ENCODE assay signal across 8 mouse cellular contexts in the genomic region with DNA sequence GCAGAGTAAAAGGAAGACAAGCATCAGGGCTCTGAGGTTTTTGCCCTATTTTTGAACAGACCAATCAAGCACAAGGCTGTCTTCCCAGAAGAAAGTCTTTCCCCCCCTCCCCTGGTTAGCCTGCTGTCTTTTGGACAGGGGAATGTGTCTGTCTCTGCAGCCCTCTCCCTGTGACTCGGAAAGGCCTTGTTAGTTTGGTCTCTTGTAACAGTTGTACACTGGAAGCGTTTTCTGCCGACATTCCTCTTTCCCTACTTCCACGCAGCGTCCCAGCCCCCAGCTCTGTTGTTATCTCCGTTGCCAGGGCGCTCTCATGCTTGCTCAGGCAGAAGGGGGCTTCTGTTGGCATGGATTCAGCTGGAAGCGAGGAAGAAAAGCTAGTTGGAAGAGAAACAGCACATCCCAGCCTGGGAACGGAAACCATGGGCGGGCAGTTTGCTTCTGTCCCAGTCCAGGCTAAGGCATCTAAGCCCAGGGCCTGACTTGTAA. TPM values are rescaled to one million over a fixed set of nuclear protein-coding genes. Genes with fewer than 3 reads are reported as not detected.
DNase-seq lines count a peak whose midpoint lies in the region; ATAC-seq and TF ChIP-seq lines count a peak whose summit lies in the region.

No protein-coding gene starts in this region.

- H3K4me2 ChIP-seq in intestine, embryonic 14.5 days (ENCODE audit: low read length) = peak overlapping the region; percentile 30
- H3K4me2 ChIP-seq in limb, embryonic 13.5 days (replicated peaks) = peak overlapping the region; percentile 38
- peak overlapping the region; percentile 52 for H3K4me2 ChIP-seq in midbrain, embryonic 14.5 days (ENCODE audit: low read length)

- H3K9me3 ChIP-seq in intestine, embryonic 14.5 days (ENCODE audit: control insufficient read depth, low read length) = no peaks in the 10 kb centered on the region
- H3K9me3 ChIP-seq in limb, embryonic 13.5 days = no peaks in the 10 kb centered on the region
- no peaks in the 10 kb centered on the region for H3K9me3 ChIP-seq in midbrain, embryonic 14.5 days (ENCODE audit: control insufficient read depth, low read length)

- WGBS in intestine, embryonic 14.5 days = 8% methylated on average over 10 of the region's 10 CpGs
- WGBS in limb, embryonic 13.5 days = 49% methylated on average over 10 of the region's 10 CpGs
- WGBS in midbrain, embryonic 14.5 days = 9% methylated on average over 10 of the region's 10 CpGs

- H3K9ac ChIP-seq in intestine, embryonic 14.5 days (ENCODE audit: low read length) = peak overlapping the region; percentile 34
- H3K9ac ChIP-seq in limb, embryonic 13.5 days = no peak overlapping the region
- H3K9ac ChIP-seq in midbrain, embryonic 14.5 days (replicated peaks; ENCODE audit: low read length) = peak overlapping the region; percentile 13; the same call in 1 of the 2 replicates

- H3K4me3 ChIP-seq in intestine, embryonic 14.5 days (ENCODE audit: low read depth, low read length) = 0 out of 2 replicates have a peak overlapping the region, but pooled peaks have one; percentile 8
- H3K4me3 ChIP-seq in limb, embryonic 13.5 days = no peak overlapping the region
- H3K4me3 ChIP-seq in midbrain, embryonic 14.5 days (replicated peaks; ENCODE audit: low read depth, low read length) = no peak overlapping the region
- H3K4me3 ChIP-seq in testis, adult 2 months (ENCODE audit: control insufficient read depth, low read depth, low read length) = peak overlapping the region; percentile 56

- TF ChIP-seq CTCF in testis, adult 2 months (IDR thresholded peaks at IDR 0.05; ENCODE audit: control insufficient read depth, insufficient read depth, insufficient replicate concordance, low read depth, low read length) = no peak

- 0 out of 2 replicates have a peak, but pooled peaks have one; percentile 27 for TF ChIP-seq POLR2A in testis, adult 2 months (IDR thresholded peaks at IDR 0.05; ENCODE audit: control insufficient read depth, low read depth, low read length)

- H3K36me3 ChIP-seq in intestine, embryonic 14.5 days (ENCODE audit: control insufficient read depth, insufficient read depth, low read length) = peaks cover 7% of the 10 kb centered on the region; the same call in 1 of the 2 replicates
- peaks cover 7% of the 10 kb centered on the region for H3K36me3 ChIP-seq in limb, embryonic 13.5 days
- no peaks in the 10 kb centered on the region for H3K36me3 ChIP-seq in midbrain, embryonic 14.5 days (ENCODE audit: control insufficient read depth, insufficient read depth, low read length)
- H3K36me3 ChIP-seq in testis, adult 2 months (ENCODE audit: control insufficient read depth, insufficient read depth, low read length) = no peaks in the 10 kb centered on the region

- no peaks in the 10 kb centered on the region for H3K27me3 ChIP-seq in intestine, embryonic 14.5 days (replicated peaks; ENCODE audit: control insufficient read depth, insufficient read depth, low read length)
- no peaks in the 10 kb centered on the region for H3K27me3 ChIP-seq in limb, embryonic 13.5 days
- H3K27me3 ChIP-seq in midbrain, embryonic 14.5 days (ENCODE audit: control insufficient read depth, insufficient read depth, low read length) = no peaks in the 10 kb centered on the region
- H3K27me3 ChIP-seq in testis, adult 2 months (ENCODE audit: control insufficient read depth, insufficient read depth, low read length) = no peaks in the 10 kb centered on the region

- DNase-seq in ZHBTc4 (ENCODE audit: low read depth, low spot score) = peak; percentile 53
- peak; percentile 35 to 49 for DNase-seq in cerebellum, postnatal 36 days
- DNase-seq in gastrocnemius, postnatal 10 days = peak; percentile 48
- peak; percentile 83 for DNase-seq in intestine, embryonic 14.5 days (ENCODE audit: low spot score)
- DNase-seq in midbrain, embryonic 14.5 days = peak; percentile 86

- peak overlapping the region; percentile 95 for H3K27ac ChIP-seq in intestine, embryonic 14.5 days (ENCODE audit: low read depth)
- peak overlapping the region; percentile 75 for H3K27ac ChIP-seq in limb, embryonic 13.5 days
- peak overlapping the region; percentile 82 for H3K27ac ChIP-seq in midbrain, embryonic 14.5 days (replicated peaks; ENCODE audit: low read depth, low read length)
- peak overlapping the region; percentile 54 for H3K27ac ChIP-seq in testis, adult 2 months (ENCODE audit: control insufficient read depth, insufficient read depth, low read depth, low read length)

- peak; percentile 51 for ATAC-seq in intestine, embryonic 14.5 days (replicated peaks; ENCODE audit: low FRiP score, low TSS enrichment, low read depth)
- ATAC-seq in limb, embryonic 13.5 days (ENCODE audit: low FRiP score, low read depth) = peak; percentile 38; the same call in 1 of the 2 replicates
- peak; percentile 55; the same call in 1 of the 2 replicates for ATAC-seq in midbrain, embryonic 14.5 days (ENCODE audit: low FRiP score, low TSS enrichment)
- no peak for ATAC-seq in megakaryocyte progenitor cell, adult 5-6 weeks (replicated peaks; ENCODE audit: poor library complexity)

- H3K4me1 ChIP-seq in intestine, embryonic 14.5 days (replicated peaks; ENCODE audit: control insufficient read depth, insufficient read depth, low read length) = peaks cover 20% of the 10 kb centered on the region; the same call in 1 of the 2 replicates
- H3K4me1 ChIP-seq in limb, embryonic 13.5 days = peaks cover 37% of the 10 kb centered on the region
- H3K4me1 ChIP-seq in midbrain, embryonic 14.5 days (ENCODE audit: control insufficient read depth, insufficient read depth, low read length) = peaks cover 26% of the 10 kb centered on the region
- peaks cover 15% of the 10 kb centered on the region for H3K4me1 ChIP-seq in testis, adult 2 months (ENCODE audit: control insufficient read depth, insufficient read depth, low read length)

RNA-seq across cellular contexts. Expression of a gene that starts 26.2 kb away (rescaled TPM):
- total RNA-seq in gastrocnemius, postnatal 10 days (2021) = 100 to 1,000 TPM; 104 to 110 TPM
- polyA plus RNA-seq in intestine, embryonic 14.5 days (2014; fragmentation: Nextera tagmentation; extraction: Ambion mirVana) = 15.5 and 15.8 TPM in 2 replicates
- polyA plus RNA-seq in limb, embryonic 13.5 days (2015; fragmentation: Nextera tagmentation; extraction: Ambion mirVana) = 26.4 and 28.0 TPM in 2 replicates
- polyA plus RNA-seq in midbrain, embryonic 14.5 days (2014; fragmentation: Nextera tagmentation; extraction: Ambion mirVana) = 20.4 and 32.4 TPM in 2 replicates
- polyA plus RNA-seq in testis, adult 2 months (2012; rRNA removed) = 133 and 135 TPM in 2 replicates
- total RNA-seq in megakaryocyte progenitor cell, adult 5-6 weeks (2015) = 81.2 and 89.4 TPM in 2 replicates
- total RNA-seq in megakaryocyte progenitor cell, adult 5-6 weeks (2017) = 103 and 120 TPM in 2 replicates

Comparison
In these comparisons a context has a peak if more than half of its experiments do, and no peak if none do; other contexts are left out.
1. H3K4me3 ChIP-seq: peak in intestine, embryonic 14.5 days (single experiment) and testis, adult 2 months (single experiment); none in limb, embryonic 13.5 days (single experiment) and midbrain, embryonic 14.5 days (single experiment).
2. Peak in every context shown above with its lines, with median percentiles within 50 percentile points of each other: DNase-seq, H3K27ac ChIP-seq and H3K4me2 ChIP-seq.